Mouse (Mus musculus) megakaryocyte, embryonic 14.5 days (primary cell): ENCODE measurements at regions not wholly inside any gene's neighbourhood (a gene's known extent, or its start where the extent isn't known, plus 50 kb on each side); places are given as distances from the start of the nearest gene placed in this dataset.

Experiments used
- H3K27me3 ChIP-seq: replicated peaks from 2 replicates; pipeline ENCODE3; 2012; ENCODE audit warnings: inconsistent platforms
- H3K36me3 ChIP-seq: replicated peaks from 2 replicates; pipeline ENCODE3; 2012; ENCODE audit warnings: low read length, inconsistent platforms, mixed read lengths
- H3K4me1 ChIP-seq: 2 replicates; pipeline ENCODE4 v1.6.1; 2012; ENCODE audit warnings: inconsistent platforms
- H3K4me3 ChIP-seq: replicated peaks from 2 replicates; pipeline ENCODE3; 2012; ENCODE audit warnings: moderate library complexity, mild to moderate bottlenecking, inconsistent platforms
- H3K9me3 ChIP-seq: 2 replicates; pipeline ENCODE4 v1.6.1; 2012; ENCODE audit warnings: inconsistent platforms
- FLI1 ChIP-seq: IDR thresholded peaks from 2 replicates; pipeline ENCODE4 v1.6.1; 2012; ENCODE audit warnings: low read length, inconsistent platforms, mixed read lengths
- GATA1 ChIP-seq: IDR thresholded peaks from 3 replicates; pipeline ENCODE4 v1.6.1; 2012; ENCODE audit warnings: mixed read lengths, low read length, inconsistent platforms, borderline replicate concordance

- H3K9me3 ChIP-seq, result peaks cover 18% of the 10 kb centered on the region
- H3K4me3 ChIP-seq, result no peak overlapping the region
- TF ChIP-seq GATA1 (no peak), FLI1 (no peak)
- H3K27me3 ChIP-seq, result peaks cover 11% of the 10 kb centered on the region
- H3K36me3 ChIP-seq, result peaks cover 5% of the 10 kb centered on the region
- peaks cover 45% of the 10 kb centered on the region for H3K4me1 ChIP-seq
Measured at GRCm38 (mm10) chr13:51983575-51983974, 137.1 kb downstream of the Gadd45g start.

- Histone ChIP-seq H3K36me3 (peaks cover 6% of the 10 kb centered on the region), H3K9me3 (peaks cover 30% of the 10 kb centered on the region), H3K4me3 (no peak overlapping the region), H3K27me3 (peaks cover 13% of the 10 kb centered on the region), H3K4me1 (peaks cover 24% of the 10 kb centered on the region)
- TF ChIP-seq FLI1 (no peak), GATA1 (no peak)
Measured at GRCm38 (mm10) chr13:51991339-51991738, 144.9 kb downstream of the Gadd45g start.

- Histone ChIP-seq H3K4me3 (no peak overlapping the region), H3K4me1 (peaks cover 35% of the 10 kb centered on the region), H3K27me3 (peaks cover 13% of the 10 kb centered on the region), H3K9me3 (peaks cover 35% of the 10 kb centered on the region), H3K36me3 (peaks cover 6% of the 10 kb centered on the region)
- TF ChIP-seq GATA1 (no peak), FLI1 (no peak)
Measured at GRCm38 (mm10) chr13:51992878-51993277, 146.4 kb downstream of the Gadd45g start.

GRCm38 (mm10) chr13:51996163-51996562 lies 149.7 kb downstream of the Gadd45g start:
- TF ChIP-seq FLI1, result no peak
- TF ChIP-seq GATA1, result no peak
- Histone ChIP-seq H3K9me3 (peaks cover 29% of the 10 kb centered on the region), H3K27me3 (peaks cover 24% of the 10 kb centered on the region), H3K4me1 (peaks cover 65% of the 10 kb centered on the region), H3K36me3 (peaks cover 6% of the 10 kb centered on the region), H3K4me3 (peak overlapping the region; percentile 51)

GRCm38 (mm10) chr13:51998542-51998941 lies 152.1 kb downstream of the Gadd45g start:
- peak overlapping the region; percentile 44 for H3K4me3 ChIP-seq
- peaks cover 25% of the 10 kb centered on the region for H3K9me3 ChIP-seq
- TF ChIP-seq GATA1 (no peak), FLI1 (no peak)
- peaks cover 6% of the 10 kb centered on the region for H3K36me3 ChIP-seq
- peaks cover 85% of the 10 kb centered on the region for H3K4me1 ChIP-seq
- H3K27me3 ChIP-seq, result peaks cover 12% of the 10 kb centered on the region

GRCm38 (mm10) chr13:52001811-52002210 lies 155.3 kb downstream of the Gadd45g start:
- H3K9me3 ChIP-seq, result peaks cover 3% of the 10 kb centered on the region; the same call in 1 of the 2 replicates
- TF ChIP-seq GATA1, result no peak
- no peak for TF ChIP-seq FLI1
- H3K4me1 ChIP-seq, result peaks cover 86% of the 10 kb centered on the region
- H3K4me3 ChIP-seq, result no peak overlapping the region
- H3K27me3 ChIP-seq, result peaks cover 12% of the 10 kb centered on the region
- no peaks in the 10 kb centered on the region for H3K36me3 ChIP-seq

GRCm38 (mm10) chr13:52003946-52004539 lies 157.6 kb downstream of the Gadd45g start:
- H3K36me3 ChIP-seq, result no peaks in the 10 kb centered on the region
- TF ChIP-seq GATA1 (peak; percentile 87; the same call in 2 of the 3 replicates), FLI1 (peak; percentile 54; the same call in 1 of the 2 replicates)
- H3K27me3 ChIP-seq, result peaks cover 9% of the 10 kb centered on the region
- peak overlapping the region; percentile 81 for H3K4me3 ChIP-seq
- no peaks in the 10 kb centered on the region for H3K9me3 ChIP-seq
- H3K4me1 ChIP-seq, result peaks cover 84% of the 10 kb centered on the region

- Histone ChIP-seq H3K9me3 (0 out of 2 replicates have a peak, but pooled peaks cover 4% of the 10 kb centered on the region), H3K4me3 (no peak overlapping the region), H3K27me3 (peaks cover 6% of the 10 kb centered on the region), H3K36me3 (peaks cover 6% of the 10 kb centered on the region), H3K4me1 (peaks cover 69% of the 10 kb centered on the region)
- TF ChIP-seq FLI1, result no peak
- no peak for TF ChIP-seq GATA1
Measured at GRCm38 (mm10) chr13:52007585-52008395, 161.3 kb downstream of the Gadd45g start.

- Histone ChIP-seq H3K9me3 (0 out of 2 replicates have a peak, but pooled peaks cover 4% of the 10 kb centered on the region), H3K27me3 (peaks cover 6% of the 10 kb centered on the region), H3K36me3 (peaks cover 6% of the 10 kb centered on the region), H3K4me3 (no peak overlapping the region), H3K4me1 (peaks cover 69% of the 10 kb centered on the region)
- TF ChIP-seq GATA1 (no peak), FLI1 (no peak)
Measured at GRCm38 (mm10) chr13:52009231-52009630, 162.8 kb downstream of the Gadd45g start.

GRCm38 (mm10) chr13:52009766-52010165 lies 163.3 kb downstream of the Gadd45g start:
- H3K9me3 ChIP-seq, result 0 out of 2 replicates have a peak, but pooled peaks cover 4% of the 10 kb centered on the region
- no peak overlapping the region for H3K4me3 ChIP-seq
- peaks cover 6% of the 10 kb centered on the region for H3K36me3 ChIP-seq
- peaks cover 69% of the 10 kb centered on the region for H3K4me1 ChIP-seq
- H3K27me3 ChIP-seq, result peaks cover 6% of the 10 kb centered on the region
- TF ChIP-seq GATA1, result no peak
- no peak for TF ChIP-seq FLI1
